Mouse (Mus musculus): Measurements from ENCODE around the gene Tm7sf3.

The Tm7sf3 gene
- long read RNA-seq, experiment 1, transcript Tm7sf3-201 (12 exons, 3,241 nt) = major isoform, 43 of 48 reads
- long read RNA-seq, experiment 1, partial matches to known transcripts = 3 of 48 reads
- long read RNA-seq, experiment 1, other reads (novel, unspliced or antisense) = 2 of 48 reads
- long read RNA-seq, experiment 2, transcript Tm7sf3-201 (12 exons, 3,241 nt) = major isoform, 52 of 60 reads
- long read RNA-seq, experiment 2, partial matches to known transcripts = 4 of 60 reads
- long read RNA-seq, experiment 2, other reads (novel, unspliced or antisense) = 4 of 60 reads

- intact Hi-C loops (cut with DNase I) = no loop called here
These were observed at the start of gene Tm7sf3, which contains the start of gene Med21 for GRCm38 (mm10) chr6:146642276-146643183. TSS of gene Tm7sf3 (minus strand) at chr6:146642824. TSS of gene Med21 (plus strand) at chr6:146642547.

- intact Hi-C loops (cut with DNase I) = no loop called here
These were observed 46.2 kb upstream of the Tm7sf3 start for GRCm38 (mm10) chr6:146688861-146689260.

- intact Hi-C loops (cut with DNase I) = no loop called here
These were observed 45.4 kb upstream of the Tm7sf3 start for GRCm38 (mm10) chr6:146688010-146688409.

DNA sequence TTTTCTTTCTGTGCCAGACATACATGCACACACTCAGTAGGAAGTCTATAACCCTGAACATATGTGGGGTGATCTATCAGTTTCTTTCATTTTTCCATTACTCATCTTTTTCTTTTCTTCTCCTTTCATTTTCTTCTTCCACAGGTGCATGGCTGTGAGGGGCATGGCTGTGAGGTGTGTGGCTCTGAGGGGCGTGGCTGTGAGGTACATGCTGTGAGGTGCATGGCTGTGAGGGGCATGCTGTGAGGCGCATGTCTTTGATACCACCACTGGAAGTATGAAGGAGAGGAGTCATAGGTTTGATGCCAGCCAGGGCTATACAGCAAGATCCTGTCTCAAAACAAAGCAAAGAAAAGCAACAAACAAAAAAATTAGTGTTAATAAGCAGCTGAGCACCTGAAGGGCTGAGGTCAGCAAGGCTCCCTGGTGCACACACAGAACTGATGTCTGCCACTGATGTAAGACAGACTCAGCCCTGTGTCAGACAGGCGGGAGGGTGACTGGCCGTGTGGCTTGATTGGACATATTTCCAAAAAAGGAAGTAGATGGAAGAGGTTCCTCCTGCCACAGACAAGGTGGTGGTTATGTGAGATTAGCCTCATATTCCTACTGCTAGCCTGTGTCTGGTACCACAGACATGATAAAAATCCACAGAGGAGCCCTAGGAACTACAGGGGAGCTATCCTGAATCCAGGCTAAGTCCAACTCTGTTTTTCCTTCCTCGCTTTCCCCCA is 44.0 kb upstream of the Tm7sf3 start:
- intact Hi-C loops (cut with DNase I) = no loop called here

- intact Hi-C loops (cut with DNase I) = no loop called here
These were observed 43.2 kb upstream of the Tm7sf3 start for GRCm38 (mm10) chr6:146685781-146686308.

DNA sequence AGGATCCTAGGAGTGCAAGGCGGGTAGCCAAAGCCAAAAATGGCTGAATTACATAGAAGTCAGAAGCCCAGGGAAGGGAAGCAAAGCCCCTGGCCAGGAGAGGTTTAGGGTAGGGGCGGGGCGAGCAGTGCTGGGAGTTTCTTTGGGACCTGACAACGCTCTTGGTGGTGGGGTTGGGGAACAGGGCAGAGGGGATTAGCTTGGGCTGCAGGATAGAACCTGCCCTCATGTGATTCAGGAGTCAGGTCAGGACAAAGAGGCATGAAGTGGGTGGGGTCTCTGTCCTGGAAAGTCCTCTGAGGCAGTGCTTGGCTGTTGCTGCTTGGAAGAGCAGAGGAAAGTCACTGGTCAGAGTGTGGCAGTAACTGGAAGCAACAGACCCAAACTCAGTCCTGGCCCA is 41.3 kb upstream of the Tm7sf3 start:
- intact Hi-C loops (cut with DNase I) = no loop called here

DNA sequence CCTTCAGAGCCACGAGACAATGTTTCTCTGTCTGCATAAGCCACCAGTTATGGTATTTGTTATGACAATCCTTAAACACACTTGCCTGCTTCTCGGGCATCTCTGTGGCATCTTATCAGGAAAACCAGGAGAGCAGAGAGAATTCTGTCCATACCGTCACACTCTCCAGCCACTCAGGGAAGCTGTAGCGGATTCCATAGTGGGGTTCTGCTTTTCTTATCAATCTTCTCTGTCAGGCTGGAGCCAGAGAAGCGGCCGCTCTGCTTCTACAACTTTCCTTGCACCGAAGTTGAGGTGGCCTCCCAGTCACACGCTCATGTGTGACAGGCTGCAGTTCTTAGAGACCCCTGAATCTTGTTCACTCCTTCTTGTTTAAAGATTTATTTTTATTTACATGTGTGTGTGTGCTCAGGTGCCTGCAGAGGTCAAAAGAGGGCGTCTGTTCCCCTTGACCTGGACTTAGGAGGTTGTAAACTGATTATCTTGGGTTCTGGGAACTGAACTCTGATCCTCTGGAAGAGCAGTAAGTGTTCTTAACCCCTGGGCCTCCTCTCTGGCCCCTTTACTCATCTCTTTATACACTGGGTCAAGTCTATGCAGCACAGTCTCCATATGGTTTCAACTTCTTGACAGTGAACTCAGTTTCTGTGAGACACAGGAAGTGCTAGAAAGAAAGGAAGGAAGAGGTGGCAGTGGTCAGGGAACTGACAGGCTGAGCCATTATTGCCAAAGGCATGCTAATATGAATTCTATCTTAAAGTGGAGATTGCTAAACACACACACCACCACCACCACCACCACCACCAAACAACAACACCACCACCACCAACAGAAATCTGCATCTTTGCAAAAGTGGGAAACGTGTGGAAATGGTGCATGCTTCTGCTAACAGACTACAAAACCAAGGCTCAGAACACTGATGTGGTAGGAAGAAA is 35.8 kb upstream of the Tm7sf3 start:
- intact Hi-C loops (cut with DNase I) = no loop called here

GRCm38 (mm10) chr6:146676904-146677303 is 34.3 kb upstream of the Tm7sf3 start:
- intact Hi-C loops (cut with DNase I) = no loop called here

- intact Hi-C loops (cut with DNase I) = no loop called here
These were observed 32.4 kb upstream of the Tm7sf3 start for GRCm38 (mm10) chr6:146674881-146675536.

GRCm38 (mm10) chr6:146674420-146674819 is 31.8 kb upstream of the Tm7sf3 start:
- intact Hi-C loops (cut with DNase I) = no loop called here

GRCm38 (mm10) chr6:146673696-146674095 is 31.1 kb upstream of the Tm7sf3 start:
- intact Hi-C loops (cut with DNase I) = no loop called here

DNA sequence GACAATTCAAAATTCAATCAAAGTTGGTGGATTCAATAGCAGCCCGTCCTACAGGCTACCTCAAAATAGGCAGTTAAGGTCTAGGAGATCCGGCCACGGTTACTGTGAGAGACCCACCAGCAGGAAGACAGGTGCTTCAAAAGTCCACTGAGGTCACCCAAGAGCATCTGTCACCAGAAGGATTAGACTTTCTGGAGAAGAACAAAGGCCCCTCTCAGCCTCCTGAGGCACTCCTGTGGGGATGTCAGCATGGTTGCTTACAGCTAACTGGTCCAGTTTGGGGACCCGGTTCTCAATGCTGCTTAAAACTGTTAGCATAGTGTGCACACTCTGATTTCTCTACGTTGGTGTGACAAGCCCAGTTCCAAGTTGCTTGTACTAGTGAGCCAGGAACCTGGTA is 29.5 kb upstream of the Tm7sf3 start:
- intact Hi-C loops (cut with DNase I) = no loop called here

- intact Hi-C loops (cut with DNase I) = no loop called here
These were observed 28.6 kb upstream of the Tm7sf3 start for GRCm38 (mm10) chr6:146670956-146671855.

DNA sequence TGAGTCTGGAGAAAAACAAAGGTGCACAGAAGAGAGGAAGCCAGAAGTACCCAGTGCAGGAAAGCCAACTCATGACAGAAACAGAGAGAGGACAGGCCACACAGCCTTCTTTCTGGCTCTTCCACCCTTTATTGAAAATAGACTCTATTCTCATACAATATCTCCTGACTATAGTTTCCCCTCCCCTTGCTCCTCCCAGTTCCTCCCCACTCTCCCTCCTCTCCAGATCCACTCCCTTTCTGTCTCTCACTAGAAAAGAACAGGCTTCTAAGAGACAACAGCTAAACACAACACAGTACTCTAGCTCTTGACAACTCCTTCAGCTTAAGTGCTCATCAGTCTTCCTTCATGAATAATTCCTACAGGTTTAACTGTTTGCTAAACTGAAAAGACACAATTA is 26.0 kb upstream of the Tm7sf3 start:
- intact Hi-C loops (cut with DNase I) = no loop called here

DNA sequence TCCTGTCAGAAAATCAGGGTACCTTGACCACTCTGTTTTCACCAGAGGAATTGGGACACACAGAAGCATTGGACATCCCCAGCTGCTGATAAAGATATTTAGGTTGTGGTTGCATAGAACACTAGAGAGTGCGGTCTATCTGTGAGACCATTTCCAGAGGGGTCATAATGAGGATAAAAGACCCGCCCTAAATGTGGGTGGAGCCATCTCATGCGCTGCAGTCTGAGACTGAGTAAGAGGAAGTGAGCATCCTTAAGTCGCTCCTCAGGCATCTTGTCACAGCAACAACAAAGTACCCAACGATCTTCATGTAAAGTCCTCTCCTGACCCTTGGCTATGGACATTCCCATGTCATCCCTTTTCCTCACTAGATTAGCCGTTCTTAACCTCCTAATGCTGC is 24.2 kb upstream of the Tm7sf3 start:
- intact Hi-C loops (cut with DNase I) = no loop called here

GRCm38 (mm10) chr6:146665408-146665807 is 22.8 kb upstream of the Tm7sf3 start:
- intact Hi-C loops (cut with DNase I) = no loop called here

DNA sequence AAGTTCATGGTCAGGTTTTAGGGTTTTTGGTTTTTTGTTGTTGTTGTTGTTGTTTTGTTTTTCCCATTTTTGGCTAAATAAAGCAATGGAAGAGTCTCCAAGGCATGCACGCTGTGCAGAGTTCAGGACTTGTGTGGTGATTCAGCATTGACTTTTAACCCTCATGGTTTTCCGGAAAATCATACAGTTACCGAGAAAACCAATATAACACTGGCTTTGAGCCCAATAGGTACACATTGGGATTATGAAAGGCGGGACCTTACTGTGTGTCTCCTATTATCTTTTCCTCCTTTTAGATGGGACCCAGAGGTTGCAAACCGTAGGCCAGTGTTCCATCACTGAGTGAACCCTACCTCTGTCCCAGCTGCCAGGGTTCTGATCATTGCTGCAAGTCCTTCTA is 22.3 kb upstream of the Tm7sf3 start:
- intact Hi-C loops (cut with DNase I) = loop anchor here (1.0 kb wide), 1 partner anchor 97 kb away; no protein-coding TSS in a partner anchor

DNA sequence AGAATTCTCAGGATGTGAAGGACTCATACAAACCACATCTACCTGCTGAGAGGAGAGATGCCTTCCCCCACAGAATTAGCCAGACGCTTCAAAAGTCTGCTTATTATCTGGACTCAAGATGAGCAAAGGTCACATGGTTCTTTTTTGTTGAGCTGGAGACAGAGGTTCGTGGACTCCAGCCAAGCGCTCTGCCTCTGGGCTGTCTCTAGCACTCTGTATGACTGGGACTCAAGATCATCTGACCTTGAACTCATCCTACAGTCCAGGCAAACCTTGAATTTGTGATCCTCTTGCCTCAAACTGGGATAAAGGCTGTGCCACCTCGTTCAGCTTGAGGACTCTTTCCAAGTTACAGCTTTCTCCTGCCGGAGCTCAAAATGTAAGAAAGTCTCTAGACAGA is 21.5 kb upstream of the Tm7sf3 start:
- intact Hi-C loops (cut with DNase I) = loop anchor here (1.0 kb wide), 1 partner anchor 98 kb away; no protein-coding TSS in a partner anchor

- intact Hi-C loops (cut with DNase I) = no loop called here
These were observed 20.1 kb upstream of the Tm7sf3 start for GRCm38 (mm10) chr6:146662679-146663078.

Measured in adrenal gland (tissue).